Mouse (Mus musculus) hindbrain, embryonic 10.5 days (tissue): ENCODE measurements at regions not wholly inside any gene's neighbourhood (a gene's known extent, or its start where the extent isn't known, plus 50 kb on each side); places are given as distances from the start of the nearest gene placed in this dataset.
A peak's percentile ranks its signal among the peaks of the same experiment; 100 is the strongest.

ENCODE experiments used
- DNase-seq: peaks from one replicate; pipeline ENCODE4 v3.0.0-alpha.2; 2017; ENCODE audit warnings: low spot score
- H3K27ac ChIP-seq: fragments of 300-500 bp; sonication (generic); 2 replicates; pipeline ENCODE4 v1.5.1; 2016; ENCODE audit warnings: mild to moderate bottlenecking, moderate library complexity
- H3K27me3 ChIP-seq: fragments of 300-500 bp; sonication (generic); 2 replicates; pipeline ENCODE4 v1.6.1; 2016; ENCODE audit warnings: mild to moderate bottlenecking; ENCODE audit not compliant: poor library complexity, insufficient read depth, severe bottlenecking
- H3K36me3 ChIP-seq: fragments of 300-500 bp; sonication (generic); 2 replicates; pipeline ENCODE4 v1.6.1; 2016; ENCODE audit warnings: mild to moderate bottlenecking, moderate library complexity
- H3K4me1 ChIP-seq: fragments of 300-500 bp; sonication (generic); replicated peaks from 2 replicates; pipeline ENCODE4 v1.6.1; 2016; ENCODE audit warnings: mild to moderate bottlenecking
- H3K4me3 ChIP-seq: fragments of 300-500 bp; sonication (generic); 2 replicates; pipeline ENCODE4 v1.5.1; 2016; ENCODE audit warnings: mild to moderate bottlenecking, moderate library complexity
- H3K9me3 ChIP-seq: fragments of 300-500 bp; sonication (generic); 2 replicates; pipeline ENCODE4 v1.6.1; 2016; ENCODE audit warnings: mild to moderate bottlenecking, moderate library complexity
- WGBS: fragments of 180-500 bp; shearing (Covaris S2); methylation state at CpG from one replicate; pipeline ENCODE4 v1.1.7; 2016; 5-methylcytosine and 5-hydroxymethylcytosine counted together

GRCm38 (mm10) chr4:80691774-80692485 lies 142.0 kb upstream of the Tyrp1 start:
- H3K4me3 ChIP-seq: no peak overlapping the region
- H3K27ac ChIP-seq: no peak overlapping the region
- no peak for DNase-seq
- no peaks in the 10 kb centered on the region for H3K9me3 ChIP-seq
- H3K36me3 ChIP-seq: no peaks in the 10 kb centered on the region
- WGBS: 93% methylated on average over 3 of the region's 3 CpGs
- H3K4me1 ChIP-seq: no peaks in the 10 kb centered on the region
- no peaks in the 10 kb centered on the region for H3K27me3 ChIP-seq

DNA sequence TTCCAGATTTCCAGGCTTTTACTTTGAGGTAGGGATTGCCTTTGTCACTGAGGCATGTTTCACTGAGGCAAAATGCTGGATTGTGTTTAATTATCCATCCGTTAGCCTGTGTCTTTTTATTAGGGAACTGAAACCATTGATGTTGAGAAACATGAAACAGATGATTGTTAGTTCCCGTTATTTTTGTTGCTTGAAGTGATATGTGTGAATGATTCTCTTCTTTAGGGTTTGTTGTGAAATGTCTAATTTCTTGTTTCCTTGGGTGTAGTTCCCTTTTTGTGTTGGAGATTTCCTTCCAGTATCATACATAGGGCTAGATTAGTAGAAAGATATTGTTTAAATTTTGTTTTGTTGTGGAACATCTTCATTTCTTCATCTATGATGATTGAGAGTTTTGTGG lies 121.2 kb upstream of the Tyrp1 start:
- no peaks in the 10 kb centered on the region for H3K9me3 ChIP-seq
- H3K27me3 ChIP-seq: no peaks in the 10 kb centered on the region
- no peak overlapping the region for H3K27ac ChIP-seq
- whole genome bisulfite sequencing: 84% methylated on average over 2 of the region's 2 CpGs
- no peaks in the 10 kb centered on the region for H3K36me3 ChIP-seq
- no peak for DNase-seq
- no peak overlapping the region for H3K4me3 ChIP-seq
- no peaks in the 10 kb centered on the region for H3K4me1 ChIP-seq

DNA sequence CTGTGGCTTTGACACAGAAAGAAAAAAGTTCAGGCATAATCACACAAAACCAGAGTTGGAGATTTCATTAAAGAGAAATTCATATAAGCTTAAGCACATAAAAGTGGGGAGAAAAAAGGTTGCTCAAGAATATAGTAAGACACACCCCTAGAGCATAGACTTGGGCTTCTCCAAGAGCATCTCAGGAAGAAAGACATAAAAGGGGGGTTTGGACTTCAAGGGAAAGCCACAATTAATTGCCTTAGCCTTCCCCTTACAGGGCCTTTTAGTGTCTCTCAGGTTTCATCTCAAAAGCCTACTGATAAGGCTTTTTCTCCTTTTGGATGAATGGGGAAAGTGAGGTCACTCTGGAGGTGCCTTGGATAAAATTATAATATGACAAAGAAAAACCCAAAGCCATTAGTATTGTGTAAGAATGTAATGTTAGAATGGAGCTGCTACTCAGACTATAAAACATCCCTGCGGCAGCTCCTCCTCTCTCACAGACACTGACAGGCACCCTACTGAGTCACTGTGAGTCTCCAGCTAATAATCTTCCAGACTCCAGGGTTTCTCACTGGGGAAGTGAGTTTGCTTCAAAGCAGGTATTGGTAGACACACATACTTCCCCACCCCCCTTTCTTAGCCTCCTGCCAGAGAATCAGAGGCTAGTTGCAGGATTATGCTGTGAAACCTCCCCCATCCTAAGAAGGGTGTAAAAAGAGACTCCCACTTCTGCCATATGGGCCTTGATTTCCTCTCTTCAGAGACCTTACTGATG lies 88.8 kb upstream of the Tyrp1 start:
- WGBS: 15% methylated on average over 1 of the region's 1 CpGs
- no peak for DNase-seq
- Histone ChIP-seq H3K36me3 (no peaks in the 10 kb centered on the region), H3K27ac (no peak overlapping the region), H3K4me1 (0 out of 2 replicates have a peak, but pooled peaks cover 6% of the 10 kb centered on the region), H3K27me3 (no peaks in the 10 kb centered on the region), H3K9me3 (no peaks in the 10 kb centered on the region), H3K4me3 (no peak overlapping the region)

- Histone ChIP-seq H3K4me3 (no peak overlapping the region), H3K9me3 (no peaks in the 10 kb centered on the region), H3K4me1 (no peaks in the 10 kb centered on the region), H3K27me3 (no peaks in the 10 kb centered on the region), H3K27ac (no peak overlapping the region), H3K36me3 (no peaks in the 10 kb centered on the region)
- DNase-seq: no peak
- WGBS: 81% methylated on average over 6 of the region's 6 CpGs
Observed at GRCm38 (mm10) chr4:80752259-80752658, 81.7 kb upstream of the Tyrp1 start.

DNA sequence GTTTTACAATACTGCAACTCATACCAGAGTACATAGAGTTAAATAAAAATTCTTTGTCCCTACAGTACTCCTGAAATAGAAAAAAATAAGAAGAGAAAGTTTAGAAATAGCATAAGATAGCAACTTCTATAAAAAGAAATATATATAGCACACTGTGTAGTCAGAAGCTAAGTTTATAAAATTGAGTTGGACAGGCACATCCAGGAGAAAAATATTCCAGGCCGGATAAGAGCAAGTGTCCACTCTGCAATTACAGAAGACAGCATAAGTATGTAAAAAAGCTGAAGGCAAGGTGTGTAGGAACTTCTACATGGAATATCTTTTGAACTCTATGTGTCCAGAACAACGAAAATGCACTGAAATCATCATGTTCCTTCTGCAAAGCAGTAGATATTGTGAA lies 77.8 kb upstream of the Tyrp1 start:
- no peaks in the 10 kb centered on the region for H3K36me3 ChIP-seq
- H3K9me3 ChIP-seq: no peaks in the 10 kb centered on the region
- 83% methylated on average over 2 of the region's 2 CpGs for WGBS
- no peaks in the 10 kb centered on the region for H3K4me1 ChIP-seq
- DNase-seq: no peak
- H3K27ac ChIP-seq: no peak overlapping the region
- H3K27me3 ChIP-seq: no peaks in the 10 kb centered on the region
- H3K4me3 ChIP-seq: no peak overlapping the region

- no peak for DNase-seq
- no peaks in the 10 kb centered on the region for H3K36me3 ChIP-seq
- H3K27me3 ChIP-seq: no peaks in the 10 kb centered on the region
- H3K27ac ChIP-seq: no peak overlapping the region
- WGBS: 88% methylated on average over 3 of the region's 3 CpGs
- no peaks in the 10 kb centered on the region for H3K4me1 ChIP-seq
- H3K9me3 ChIP-seq: no peaks in the 10 kb centered on the region
- H3K4me3 ChIP-seq: no peak overlapping the region
Observed at GRCm38 (mm10) chr4:80764024-80764423, 69.9 kb upstream of the Tyrp1 start.

GRCm38 (mm10) chr4:80765781-80766180 lies 68.1 kb upstream of the Tyrp1 start:
- no peak overlapping the region for H3K27ac ChIP-seq

GRCm38 (mm10) chr4:80767447-80767846 lies 66.5 kb upstream of the Tyrp1 start:
- no peaks in the 10 kb centered on the region for H3K36me3 ChIP-seq
- H3K27me3 ChIP-seq: no peaks in the 10 kb centered on the region
- DNase-seq: no peak
- whole genome bisulfite sequencing: 81% methylated on average over 5 of the region's 5 CpGs
- H3K9me3 ChIP-seq: no peaks in the 10 kb centered on the region
- no peaks in the 10 kb centered on the region for H3K4me1 ChIP-seq
- H3K4me3 ChIP-seq: no peak overlapping the region
- H3K27ac ChIP-seq: no peak overlapping the region

More at GRCm38 (mm10) chr4:80765781-80766180, 68.1 kb upstream of the Tyrp1 start:
- Histone ChIP-seq H3K9me3 (no peaks in the 10 kb centered on the region), H3K27me3 (no peaks in the 10 kb centered on the region), H3K4me1 (no peaks in the 10 kb centered on the region), H3K36me3 (no peaks in the 10 kb centered on the region), H3K4me3 (no peak overlapping the region)
- WGBS: 43% methylated on average over 4 of the region's 4 CpGs
- DNase-seq: peak; percentile 45
